Mouse (Mus musculus): ENCODE measurements at regions not wholly inside any gene's neighbourhood (a gene's known extent, or its start where the extent isn't known, plus 50 kb on each side); places are given as distances from the start of the nearest gene placed in this dataset.

DNA sequence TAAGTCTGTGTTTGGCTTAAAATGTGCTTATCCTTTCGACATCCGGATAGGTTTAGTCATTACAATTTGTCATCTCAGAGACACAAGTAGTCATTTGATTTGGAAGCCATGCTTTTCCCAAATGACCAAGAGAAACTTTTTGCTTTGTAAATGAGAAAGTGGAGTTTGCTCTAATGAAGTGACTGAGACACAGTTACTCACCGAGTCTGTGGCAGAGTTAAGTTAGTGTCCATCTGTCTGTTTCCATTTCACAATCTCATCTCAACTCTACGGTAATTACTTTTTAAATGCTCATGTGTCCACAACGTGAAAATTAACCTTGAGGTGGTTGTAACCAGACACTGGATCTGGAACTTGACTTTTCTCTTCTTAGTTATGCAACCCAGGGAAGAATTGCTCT lies 59.2 kb upstream of the Mpdz start:
- TF ChIP-seq CTCF (IDR thresholded peaks at IDR 0.05) (no peak), EP300 (IDR thresholded peaks at IDR 0.05) (no peak)

All from lung, postnatal 0 days (tissue).